Mouse (Mus musculus) common myeloid progenitor, adult 5-6 weeks (primary cell): Measurements from ENCODE around the gene Pafah1b2. TPM values are rescaled to one million over a fixed set of nuclear protein-coding genes. Genes with fewer than 3 reads are reported as not detected.
A peak's percentile ranks its signal among the peaks of the same experiment; 100 is the strongest.

Source experiments
- ATAC-seq: replicated peaks from 2 replicates; pipeline ENCODE4 v1.8.0; 2016; ENCODE audit warnings: low read depth, mild to moderate bottlenecking, moderate TSS enrichment, inconsistent platforms; ENCODE audit not compliant: poor library complexity, severe bottlenecking
- total RNA-seq: library from RNA; stranded (forward); fragments of 200-1000, 187-1606 nt; gene quantifications from 2 replicates; pipeline ENCODE4 v1.2.3, GENCODE M21; 2017

The Pafah1b2 gene
- total RNA-seq, 1 experiment from 2014 or later = 88.3 TPM

GRCm38 (mm10) chr9:45945721-45946120 lies 66.8 kb downstream of the Pafah1b2 start:
- 0 out of 2 replicates have a peak, but pooled peaks have one; percentile 15 for ATAC-seq

- ATAC-seq = peak; percentile 83
Measured at GRCm38 (mm10) chr9:45944506-45945400, 67.7 kb downstream of the Pafah1b2 start.

GRCm38 (mm10) chr9:45943628-45944505 lies 68.6 kb downstream of the Pafah1b2 start:
- no peak for ATAC-seq

GRCm38 (mm10) chr9:45942916-45943315 lies 69.6 kb downstream of the Pafah1b2 start:
- ATAC-seq = no peak

GRCm38 (mm10) chr9:45942464-45942863 lies 70.0 kb downstream of the Pafah1b2 start:
- no peak for ATAC-seq

GRCm38 (mm10) chr9:45941329-45941888 lies 71.1 kb downstream of the Pafah1b2 start:
- ATAC-seq = no peak

- no peak for ATAC-seq
Measured at GRCm38 (mm10) chr9:45939794-45940193, 72.7 kb downstream of the Pafah1b2 start.

GRCm38 (mm10) chr9:45938952-45939637 lies 73.4 kb downstream of the Pafah1b2 start:
- no peak for ATAC-seq

- ATAC-seq = no peak
Measured at GRCm38 (mm10) chr9:45938088-45938487, 74.4 kb downstream of the Pafah1b2 start.

- ATAC-seq = peak; percentile 88
Measured at GRCm38 (mm10) chr9:45936883-45937282, 75.6 kb downstream of the Pafah1b2 start.

- ATAC-seq = no peak
Measured at GRCm38 (mm10) chr9:45935628-45936210, 76.8 kb downstream of the Pafah1b2 start, which contains the start of gene Tagln. TSS of gene Tagln (minus strand) at chr9:45936058.

GRCm38 (mm10) chr9:45932571-45933415 lies 79.7 kb downstream of the Pafah1b2 start:
- no peak for ATAC-seq

GRCm38 (mm10) chr9:45931958-45932357 lies 80.5 kb downstream of the Pafah1b2 start:
- no peak for ATAC-seq

- no peak for ATAC-seq
Measured at GRCm38 (mm10) chr9:45929285-45929684, 83.2 kb downstream of the Pafah1b2 start.

- ATAC-seq = no peak
Measured at GRCm38 (mm10) chr9:45919895-45920294, 92.6 kb downstream of the Pafah1b2 start.

- no peak for ATAC-seq
Measured at GRCm38 (mm10) chr9:45917041-45917934, 95.2 kb downstream of the Pafah1b2 start.

GRCm38 (mm10) chr9:45915659-45916058 lies 96.8 kb downstream of the Pafah1b2 start:
- no peak for ATAC-seq
